ENCODE assay signal across 9 mouse cellular contexts in the genomic region with DNA sequence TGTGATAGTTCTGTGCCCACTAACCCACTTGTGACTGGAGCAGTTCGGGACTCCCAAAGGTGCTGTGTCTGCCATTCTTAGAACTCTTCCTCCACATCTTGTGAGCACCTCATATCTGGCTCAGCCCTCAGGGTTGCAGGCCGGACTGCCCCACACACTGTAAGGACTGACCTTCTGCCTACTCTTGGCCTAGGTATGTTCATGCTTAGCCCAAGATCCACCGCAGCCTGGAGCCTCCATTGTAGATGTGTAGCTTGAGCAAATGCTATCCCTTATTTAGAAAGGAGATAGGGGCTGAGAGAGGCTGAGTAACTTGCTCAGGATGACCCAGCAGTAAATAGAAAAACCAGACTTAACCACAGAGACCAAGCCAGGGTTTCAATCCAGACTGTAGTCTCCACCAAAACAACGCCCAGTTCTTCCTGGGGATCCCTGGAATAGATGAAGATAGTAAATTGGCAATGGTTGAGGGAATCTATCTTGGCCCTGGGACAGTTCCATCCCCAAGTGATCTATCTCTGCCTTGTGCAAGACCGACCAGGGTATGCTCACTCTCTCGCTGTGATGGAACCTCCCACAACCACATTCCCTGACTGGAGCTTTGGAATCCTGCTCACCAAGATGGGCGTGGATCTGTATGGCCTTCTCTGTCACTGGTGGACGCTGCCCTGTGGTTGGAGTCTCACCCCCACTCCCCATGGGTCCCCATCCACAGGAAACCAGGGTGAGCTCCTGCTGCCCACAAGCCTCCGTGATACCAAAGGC.
DNase-seq lines count a peak whose midpoint lies in the region; ATAC-seq and TF ChIP-seq lines count a peak whose summit lies in the region.
"Had no signal": no experiment of that assay in that cellular context is flagged by ENCODE, and none has a peak within 500 bp of the region (broad histone marks: within the 10 kb centered on the region; RNA-seq: fewer than 3 reads in every experiment).

No protein-coding gene starts in this region.

- no peak overlapping the region for H3K4me2 ChIP-seq in midbrain, embryonic 14.5 days (ENCODE audit: low read length)
- H3K4me2 ChIP-seq in midbrain, postnatal 0 days (ENCODE audit: low read depth, low read length, poor library complexity, severe bottlenecking): no peak overlapping the region
- no peak overlapping the region for H3K4me2 ChIP-seq in limb, embryonic 13.5 days (replicated peaks)
- H3K4me2 ChIP-seq: forebrain, embryonic 12.5 days had no signal

- no peaks in the 10 kb centered on the region for H3K27me3 ChIP-seq in heart, embryonic 10.5 days (ENCODE audit: insufficient read depth, poor library complexity, severe bottlenecking)
- H3K27me3 ChIP-seq in midbrain, embryonic 14.5 days (ENCODE audit: control insufficient read depth, insufficient read depth, low read length): no peaks in the 10 kb centered on the region
- no peaks in the 10 kb centered on the region for H3K27me3 ChIP-seq in midbrain, postnatal 0 days (ENCODE audit: insufficient read depth, low read length)
- H3K27me3 ChIP-seq in limb, embryonic 13.5 days: no peaks in the 10 kb centered on the region
- H3K27me3 ChIP-seq: forebrain, embryonic 12.5 days had no signal

- 69% methylated on average over 9 of the region's 9 CpGs for WGBS in heart, embryonic 10.5 days
- 91% methylated on average over 9 of the region's 9 CpGs for WGBS in midbrain, embryonic 14.5 days
- WGBS in midbrain, postnatal 0 days: 89% methylated on average over 9 of the region's 9 CpGs
- WGBS in limb, embryonic 13.5 days: 81% methylated on average over 9 of the region's 9 CpGs

- H3K4me3 ChIP-seq in heart, embryonic 10.5 days: no peak overlapping the region
- no peak overlapping the region for H3K4me3 ChIP-seq in midbrain, embryonic 14.5 days (replicated peaks; ENCODE audit: low read depth, low read length)
- H3K4me3 ChIP-seq in midbrain, postnatal 0 days (ENCODE audit: low read depth, low read length): no peak overlapping the region
- no peak overlapping the region for H3K4me3 ChIP-seq in limb, embryonic 13.5 days
- H3K4me3 ChIP-seq: forebrain, embryonic 12.5 days had no signal

- no peak for TF ChIP-seq CTCF in midbrain, postnatal 0 days (IDR thresholded peaks at IDR 0.05)

- H3K27ac ChIP-seq in heart, embryonic 10.5 days: peak overlapping the region; percentile 87
- 0 out of 2 replicates have a peak overlapping the region, but pooled peaks have one; percentile 13 for H3K27ac ChIP-seq in midbrain, embryonic 14.5 days (replicated peaks; ENCODE audit: low read depth, low read length)
- no peak overlapping the region for H3K27ac ChIP-seq in midbrain, postnatal 0 days (ENCODE audit: low read depth, low read length)
- peak overlapping the region; percentile 48; the same call in 1 of the 2 replicates for H3K27ac ChIP-seq in limb, embryonic 13.5 days

- ATAC-seq in midbrain, embryonic 14.5 days (ENCODE audit: low FRiP score, low TSS enrichment): no peak
- ATAC-seq in midbrain, postnatal 0 days (ENCODE audit: low FRiP score): no peak
- no peak for ATAC-seq in limb, embryonic 13.5 days (ENCODE audit: low FRiP score, low read depth)

- no peak overlapping the region for H3K9ac ChIP-seq in midbrain, embryonic 14.5 days (replicated peaks; ENCODE audit: low read length)
- H3K9ac ChIP-seq in midbrain, postnatal 0 days (replicated peaks; ENCODE audit: low read length, poor library complexity, severe bottlenecking): no peak overlapping the region
- H3K9ac ChIP-seq in limb, embryonic 13.5 days: no peak overlapping the region
- H3K9ac ChIP-seq: forebrain, embryonic 12.5 days had no signal

- peaks cover 35% of the 10 kb centered on the region for H3K36me3 ChIP-seq in heart, embryonic 10.5 days
- peaks cover 35% of the 10 kb centered on the region for H3K36me3 ChIP-seq in midbrain, embryonic 14.5 days (ENCODE audit: control insufficient read depth, insufficient read depth, low read length)
- H3K36me3 ChIP-seq in midbrain, postnatal 0 days (ENCODE audit: insufficient read depth, low read length): peaks cover 14% of the 10 kb centered on the region
- peaks cover 68% of the 10 kb centered on the region for H3K36me3 ChIP-seq in limb, embryonic 13.5 days

- no peak for DNase-seq in heart, embryonic 10.5 days (ENCODE audit: low spot score)
- no peak for DNase-seq in heart, adult 9 months (ENCODE audit: low spot score in 2 of 2)
- DNase-seq in midbrain, embryonic 14.5 days: no peak
- DNase-seq in midbrain, postnatal 0 days (ENCODE audit: low spot score): no peak
- DNase-seq in yolk sac, embryonic 10.5 days (ENCODE audit: low spot score): peak; percentile 50
- no peak for DNase-seq in adipocyte (ENCODE audit: low spot score)
- DNase-seq in spleen, adult 18-20 months: no peak

- H3K4me1 ChIP-seq in heart, embryonic 10.5 days: peaks cover 75% of the 10 kb centered on the region
- H3K4me1 ChIP-seq in midbrain, embryonic 14.5 days (ENCODE audit: control insufficient read depth, insufficient read depth, low read length): 0 out of 2 replicates have a peak, but pooled peaks cover 3% of the 10 kb centered on the region
- H3K4me1 ChIP-seq in midbrain, postnatal 0 days (ENCODE audit: insufficient read depth, low read length): no peaks in the 10 kb centered on the region
- H3K4me1 ChIP-seq in limb, embryonic 13.5 days: peaks cover 43% of the 10 kb centered on the region

- no peaks in the 10 kb centered on the region for H3K9me3 ChIP-seq in heart, embryonic 10.5 days
- no peaks in the 10 kb centered on the region for H3K9me3 ChIP-seq in midbrain, embryonic 14.5 days (ENCODE audit: control insufficient read depth, low read length)
- H3K9me3 ChIP-seq in midbrain, postnatal 0 days (ENCODE audit: low read length): no peaks in the 10 kb centered on the region
- H3K9me3 ChIP-seq in limb, embryonic 13.5 days: no peaks in the 10 kb centered on the region
- H3K9me3 ChIP-seq: forebrain, embryonic 12.5 days had no signal
